Mouse (Mus musculus): Measurements from ENCODE around the gene Rsu1.

- no peak for TF ChIP-seq POLR2A (IDR thresholded peaks at IDR 0.05; ENCODE audit: insufficient read depth, low read length)
- no peak for TF ChIP-seq CTCF (IDR thresholded peaks at IDR 0.05; ENCODE audit: low read depth, low read length)
These were observed 210.6 kb downstream of the Rsu1 start for GRCm38 (mm10) chr2:13060426-13061170.

All from ES-Bruce4 (cell line).